Mouse (Mus musculus) Patski (cell line): ENCODE data around the gene Nrxn3. TPM values are rescaled to one million over a fixed set of nuclear protein-coding genes. Genes with fewer than 3 reads are reported as not detected.

Experiments
- ATAC-seq: fragments of 100-300 bp; one replicate; pipeline ENCODE4 v1.8.0; 2021
- CTCF ChIA-PET: fragments of 350-600 bp; sonication (Branson Sonifier 250); formaldehyde crosslinking; loops from one replicate; lab custom pipeline; 2022; ENCODE audit warnings: inconsistent platforms; lab: Charles Lee
- POLR2A ChIA-PET: fragments of 350-600 bp; sonication (Branson Sonifier 250); formaldehyde crosslinking; loops from one replicate; lab custom pipeline; 2022; ENCODE audit warnings: antibody characterized with exemption, inconsistent platforms; lab: Charles Lee
- DNase-seq: peaks from one replicate; pipeline ENCODE4 v3.0.0-alpha.2; 2011; ENCODE audit warnings: low read depth, low spot score
- H3K27me3 ChIP-seq: fragments of 371-371 bp; one replicate; pipeline ENCODE4 v1.5.1; 2021
- CTCF ChIP-seq: fragments of 100-300 bp; IDR thresholded peaks from one replicate; pipeline ENCODE4 v1.5.1; 2021
- in situ Hi-C: fragments of 300-500 bp; cut with MboI; formaldehyde crosslinking; loops from 3 replicates; pipeline ENCODE4 v1.11.1; 2018; ENCODE audit warnings: low pct_unique_long_range_greater_than_20kb, mixed read lengths
- polyA plus RNA-seq: library from polyadenylated mRNA; unstranded; gene quantifications from one replicate; pipeline ENCODE4 v1.2.3, GENCODE M21; 2021

Gene Nrxn3
- polyA plus RNA-seq, 1 experiment from 2014 or later = not detected

- no peaks in the 10 kb centered on the region for H3K27me3 ChIP-seq
- DNase-seq = no peak
- no peak for TF ChIP-seq CTCF
- in situ Hi-C loops = no loop called here
- no peak for ATAC-seq
- ChIA-PET POLR2A (no interaction called here), CTCF (no interaction called here)
Measured at GRCm38 (mm10) chr12:89041429-89042107, 318.9 kb downstream of the Nrxn3 start.

GRCm38 (mm10) chr12:89049279-89049678 lies 326.6 kb downstream of the Nrxn3 start:
- DNase-seq = no peak
- POLR2A ChIA-PET = no interaction called here

GRCm38 (mm10) chr12:89049686-89050085 lies 327.0 kb downstream of the Nrxn3 start:
- DNase-seq (no peak), ATAC-seq (no peak)
- in situ Hi-C loops = no loop called here
- H3K27me3 ChIP-seq = no peaks in the 10 kb centered on the region
- POLR2A ChIA-PET = no interaction called here
- TF ChIP-seq CTCF = no peak
- CTCF ChIA-PET = no interaction called here

More at GRCm38 (mm10) chr12:89049279-89049678, 326.6 kb downstream of the Nrxn3 start:
- H3K27me3 ChIP-seq = no peaks in the 10 kb centered on the region
- CTCF ChIA-PET = no interaction called here
- no peak for ATAC-seq
- in situ Hi-C loops = no loop called here
- TF ChIP-seq CTCF = no peak

GRCm38 (mm10) chr12:89072436-89072835 lies 349.8 kb downstream of the Nrxn3 start:
- no peak for TF ChIP-seq CTCF
- DNase-seq = no peak
- no peak for ATAC-seq
- ChIA-PET CTCF (interaction anchor here (0.8 kb wide), 1 partner anchor 25 kb away, joined by 3 read pairs; no protein-coding TSS in a partner anchor), POLR2A (interaction anchor here (0.6 kb wide), 1 partner anchor 783 kb away, joined by 3 read pairs; no protein-coding TSS in a partner anchor)
- in situ Hi-C loops = no loop called here
- no peaks in the 10 kb centered on the region for H3K27me3 ChIP-seq

- H3K27me3 ChIP-seq = peaks cover 2% of the 10 kb centered on the region
- DNase-seq = no peak
- ChIA-PET POLR2A (no interaction called here), CTCF (no interaction called here)
- no peak for ATAC-seq
- no peak for TF ChIP-seq CTCF
- in situ Hi-C loops = no loop called here
Measured at GRCm38 (mm10) chr12:89073167-89073743, 350.6 kb downstream of the Nrxn3 start.

- ATAC-seq = no peak
- POLR2A ChIA-PET = no interaction called here
- in situ Hi-C loops = no loop called here
- CTCF ChIA-PET = no interaction called here
- no peak for DNase-seq
- H3K27me3 ChIP-seq = peaks cover 6% of the 10 kb centered on the region
- TF ChIP-seq CTCF = no peak
Measured at GRCm38 (mm10) chr12:89074551-89075295, 352.0 kb downstream of the Nrxn3 start.

GRCm38 (mm10) chr12:89093806-89094479 lies 371.3 kb downstream of the Nrxn3 start:
- H3K27me3 ChIP-seq = no peaks in the 10 kb centered on the region
- in situ Hi-C loops = no loop called here
- DNase-seq (no peak), ATAC-seq (no peak)
- TF ChIP-seq CTCF = no peak
- ChIA-PET CTCF (no interaction called here), POLR2A (no interaction called here)

GRCm38 (mm10) chr12:89097561-89097960 lies 374.9 kb downstream of the Nrxn3 start:
- TF ChIP-seq CTCF = no peak
- H3K27me3 ChIP-seq = no peaks in the 10 kb centered on the region
- DNase-seq = no peak
- no peak for ATAC-seq
- POLR2A ChIA-PET = no interaction called here
- CTCF ChIA-PET = interaction anchor here (0.8 kb wide), 1 partner anchor 26 kb away, joined by 3 read pairs; no protein-coding TSS in a partner anchor
- in situ Hi-C loops = no loop called here

- no peaks in the 10 kb centered on the region for H3K27me3 ChIP-seq
- TF ChIP-seq CTCF = no peak
- in situ Hi-C loops = loop anchor here (25.0 kb wide), 1 partner anchor 694 kb away; no protein-coding TSS in a partner anchor
- ChIA-PET POLR2A (no interaction called here), CTCF (no interaction called here)
- DNase-seq = no peak
- no peak for ATAC-seq
Measured at GRCm38 (mm10) chr12:89106029-89106733, 383.5 kb downstream of the Nrxn3 start.
